Mouse (Mus musculus): ENCODE data around the gene Aldh3b2. TPM values are rescaled to one million over a fixed set of nuclear protein-coding genes. Genes with fewer than 3 reads are reported as not detected.

The Aldh3b2 gene
- polyA plus RNA-seq, 1 experiment = 0.11 TPM

GRCm38 (mm10) chr19:3999121-3999730 lies 27.1 kb downstream of the Aldh3b2 start:
- H3K4me2 ChIP-seq (ENCODE audit: low read depth) = peak overlapping the region; percentile 87
- no peak overlapping the region for H3ac ChIP-seq (ENCODE audit: control insufficient read depth, insufficient read length)
- no peaks in the 10 kb centered on the region for H3K27me3 ChIP-seq (ENCODE audit: control insufficient read depth, insufficient read depth, insufficient read length)
- no peaks in the 10 kb centered on the region for H3K36me3 ChIP-seq (ENCODE audit: control insufficient read depth, insufficient read depth)
- H3K79me2 ChIP-seq (ENCODE audit: control insufficient read depth, insufficient read depth) = no peaks in the 10 kb centered on the region
- TF ChIP-seq POLR2A (IDR thresholded peaks at IDR 0.05; ENCODE audit: insufficient read length, low read depth) (no peak), MYOD1 (IDR thresholded peaks at IDR 0.05; ENCODE audit: control insufficient read depth in 1 of 3, insufficient read length in 2 of 3, low read depth in 2 of 3) (no peak), POLR2AphosphoS2 (IDR thresholded peaks at IDR 0.05; ENCODE audit: insufficient read length, low read depth) (no peak), MYOG (IDR thresholded peaks at IDR 0.05; ENCODE audit: control insufficient read depth in 1 of 3, insufficient read depth in 1 of 3, insufficient read length in 2 of 3, low read depth in 2 of 3) (no peak), CEBPB (IDR thresholded peaks at IDR 0.05; ENCODE audit: insufficient read depth, poor library complexity, severe bottlenecking) (no peak), USF1 (IDR thresholded peaks at IDR 0.05; ENCODE audit: low read depth) (no peak), TCF3 (IDR thresholded peaks at IDR 0.05; ENCODE audit: insufficient read length, low read depth) (no peak), E2F4 (IDR thresholded peaks at IDR 0.05; ENCODE audit: insufficient read depth) (no peak), TCF12 (IDR thresholded peaks at IDR 0.05; ENCODE audit: insufficient read depth, poor library complexity, severe bottlenecking) (no peak), SRF (IDR thresholded peaks at IDR 0.05; ENCODE audit: control insufficient read depth, insufficient read length, low read depth) (no peak), REST (IDR thresholded peaks at IDR 0.05; ENCODE audit: insufficient read depth, insufficient read length) (no peak), MAX (IDR thresholded peaks at IDR 0.05; ENCODE audit: low read depth) (no peak)
- peak overlapping the region; percentile 35 for H3K4me3 ChIP-seq

DNA sequence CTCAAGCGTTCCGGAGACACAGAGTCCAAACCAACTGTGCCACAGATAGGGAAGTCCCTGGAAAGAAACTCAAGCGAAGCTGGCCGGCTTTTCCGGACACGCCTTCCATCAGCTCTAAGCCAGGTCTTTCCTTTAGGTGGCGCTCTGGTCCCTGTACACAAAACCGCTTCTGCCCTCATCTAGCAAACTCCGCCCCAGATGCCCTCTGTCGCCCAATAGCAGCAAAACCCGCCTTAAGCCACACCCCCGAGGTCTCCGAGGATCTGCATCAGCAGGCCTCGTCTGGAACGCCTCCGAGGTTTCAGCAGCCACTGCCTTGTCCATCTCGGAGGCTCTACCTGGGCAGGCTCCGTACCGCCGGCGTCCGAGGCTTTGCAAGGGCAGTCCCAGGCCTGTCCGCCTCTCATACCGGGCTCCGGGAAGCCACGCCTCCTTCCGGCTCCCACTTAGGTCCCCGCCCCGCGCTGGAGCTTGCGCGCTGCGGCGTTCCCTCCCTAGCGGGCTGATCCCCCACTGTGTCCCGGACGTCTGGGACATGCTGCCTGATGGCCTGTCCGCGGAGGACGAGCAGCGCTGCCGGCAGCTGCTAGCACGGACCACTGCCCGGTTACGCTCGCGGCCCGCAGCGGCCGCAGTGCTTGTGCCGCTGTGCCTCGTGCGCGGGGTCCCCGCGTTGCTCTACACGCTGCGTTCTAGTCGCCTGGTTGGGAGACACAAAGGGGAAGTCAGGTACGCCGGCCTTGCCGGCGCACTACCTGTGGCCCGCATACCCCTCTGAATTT lies 28.2 kb downstream of the Aldh3b2 start, which contains the start of the genes Nudt8 and Gm49405:
Gene Nudt8, plus strand, starts transcription at position 462 of the 782 bp plus-strand sequence.
Gene Gm49405, plus strand, starts transcription at position 508 of the 782 bp plus-strand sequence.
- peak within 1 kb of the TSS; percentile 21 for H3ac ChIP-seq (ENCODE audit: control insufficient read depth, insufficient read length)
- no peak for TF ChIP-seq USF1 (IDR thresholded peaks at IDR 0.05; ENCODE audit: low read depth)
- TF ChIP-seq MAX (IDR thresholded peaks at IDR 0.05; ENCODE audit: low read depth) = no peak
- peak in 2 of 3 experiments; percentile 59 to 66 for TF ChIP-seq MYOG (IDR thresholded peaks at IDR 0.05; ENCODE audit: control insufficient read depth in 1 of 3, insufficient read depth in 1 of 3, insufficient read length in 2 of 3, low read depth in 2 of 3)
- no peak for TF ChIP-seq CEBPB (IDR thresholded peaks at IDR 0.05; ENCODE audit: insufficient read depth, poor library complexity, severe bottlenecking)
- peak; percentile 99 for TF ChIP-seq POLR2A (IDR thresholded peaks at IDR 0.05; ENCODE audit: insufficient read length, low read depth)
- no peak for TF ChIP-seq SRF (IDR thresholded peaks at IDR 0.05; ENCODE audit: control insufficient read depth, insufficient read length, low read depth)
- TF ChIP-seq POLR2AphosphoS2 (IDR thresholded peaks at IDR 0.05; ENCODE audit: insufficient read length, low read depth) = peak; percentile 96
- no peak for TF ChIP-seq TCF12 (IDR thresholded peaks at IDR 0.05; ENCODE audit: insufficient read depth, poor library complexity, severe bottlenecking)
- TF ChIP-seq TCF3 (IDR thresholded peaks at IDR 0.05; ENCODE audit: insufficient read length, low read depth) = no peak
- no peak for TF ChIP-seq E2F4 (IDR thresholded peaks at IDR 0.05; ENCODE audit: insufficient read depth)
- TF ChIP-seq REST (IDR thresholded peaks at IDR 0.05; ENCODE audit: insufficient read depth, insufficient read length) = no peak
- peak in 1 of 3 experiments; percentile 80 for TF ChIP-seq MYOD1 (IDR thresholded peaks at IDR 0.05; ENCODE audit: control insufficient read depth in 1 of 3, insufficient read length in 2 of 3, low read depth in 2 of 3)
- H3K36me3 ChIP-seq (ENCODE audit: control insufficient read depth, insufficient read depth) = peaks cover under 1% of the 10 kb centered on the region
- H3K27me3 ChIP-seq (ENCODE audit: control insufficient read depth, insufficient read depth, insufficient read length) = no peaks in the 10 kb centered on the region
- H3K4me2 ChIP-seq (ENCODE audit: low read depth) = peak within 1 kb of the TSS; percentile 87
- H3K79me2 ChIP-seq (ENCODE audit: control insufficient read depth, insufficient read depth) = no peaks in the 10 kb centered on the region
- peak within 1 kb of the TSS; percentile 35 for H3K4me3 ChIP-seq

- TF ChIP-seq MAX (IDR thresholded peaks at IDR 0.05; ENCODE audit: low read depth) (no peak), MYOG (IDR thresholded peaks at IDR 0.05; ENCODE audit: control insufficient read depth in 1 of 3, insufficient read depth in 1 of 3, insufficient read length in 2 of 3, low read depth in 2 of 3) (no peak), TCF3 (IDR thresholded peaks at IDR 0.05; ENCODE audit: insufficient read length, low read depth) (no peak), SRF (IDR thresholded peaks at IDR 0.05; ENCODE audit: control insufficient read depth, insufficient read length, low read depth) (no peak), POLR2AphosphoS2 (IDR thresholded peaks at IDR 0.05; ENCODE audit: insufficient read length, low read depth) (no peak), TCF12 (IDR thresholded peaks at IDR 0.05; ENCODE audit: insufficient read depth, poor library complexity, severe bottlenecking) (no peak), REST (IDR thresholded peaks at IDR 0.05; ENCODE audit: insufficient read depth, insufficient read length) (no peak), USF1 (IDR thresholded peaks at IDR 0.05; ENCODE audit: low read depth) (no peak), E2F4 (IDR thresholded peaks at IDR 0.05; ENCODE audit: insufficient read depth) (no peak), MYOD1 (IDR thresholded peaks at IDR 0.05; ENCODE audit: control insufficient read depth in 1 of 3, insufficient read length in 2 of 3, low read depth in 2 of 3) (no peak), POLR2A (IDR thresholded peaks at IDR 0.05; ENCODE audit: insufficient read length, low read depth) (no peak), CEBPB (IDR thresholded peaks at IDR 0.05; ENCODE audit: insufficient read depth, poor library complexity, severe bottlenecking) (no peak)
- Histone ChIP-seq H3ac (ENCODE audit: control insufficient read depth, insufficient read length) (peak overlapping the region; percentile 21), H3K4me2 (ENCODE audit: low read depth) (peak overlapping the region; percentile 80), H3K4me3 (peak overlapping the region; percentile 35), H3K27me3 (ENCODE audit: control insufficient read depth, insufficient read depth, insufficient read length) (no peaks in the 10 kb centered on the region), H3K79me2 (ENCODE audit: control insufficient read depth, insufficient read depth) (no peaks in the 10 kb centered on the region), H3K36me3 (ENCODE audit: control insufficient read depth, insufficient read depth) (peaks cover 7% of the 10 kb centered on the region)
These were observed 28.9 kb downstream of the Aldh3b2 start for GRCm38 (mm10) chr19:4000949-4001525.

- H3K79me2 ChIP-seq (ENCODE audit: control insufficient read depth, insufficient read depth) = no peaks in the 10 kb centered on the region
- H3ac ChIP-seq (ENCODE audit: control insufficient read depth, insufficient read length) = no peak overlapping the region
- peaks cover 7% of the 10 kb centered on the region for H3K36me3 ChIP-seq (ENCODE audit: control insufficient read depth, insufficient read depth)
- H3K4me3 ChIP-seq = peak overlapping the region; percentile 35
- H3K27me3 ChIP-seq (ENCODE audit: control insufficient read depth, insufficient read depth, insufficient read length) = no peaks in the 10 kb centered on the region
- TF ChIP-seq MAX (IDR thresholded peaks at IDR 0.05; ENCODE audit: low read depth) = no peak
- TF ChIP-seq CEBPB (IDR thresholded peaks at IDR 0.05; ENCODE audit: insufficient read depth, poor library complexity, severe bottlenecking) = no peak
- TF ChIP-seq SRF (IDR thresholded peaks at IDR 0.05; ENCODE audit: control insufficient read depth, insufficient read length, low read depth) = no peak
- no peak for TF ChIP-seq USF1 (IDR thresholded peaks at IDR 0.05; ENCODE audit: low read depth)
- peak in 2 of 3 experiments; percentile 10 to 32 for TF ChIP-seq MYOD1 (IDR thresholded peaks at IDR 0.05; ENCODE audit: control insufficient read depth in 1 of 3, insufficient read length in 2 of 3, low read depth in 2 of 3)
- peak in 1 of 3 experiments; percentile 47 for TF ChIP-seq MYOG (IDR thresholded peaks at IDR 0.05; ENCODE audit: control insufficient read depth in 1 of 3, insufficient read depth in 1 of 3, insufficient read length in 2 of 3, low read depth in 2 of 3)
- no peak for TF ChIP-seq TCF3 (IDR thresholded peaks at IDR 0.05; ENCODE audit: insufficient read length, low read depth)
- H3K4me2 ChIP-seq (ENCODE audit: low read depth) = peak overlapping the region; percentile 80
These were observed 29.6 kb downstream of the Aldh3b2 start for GRCm38 (mm10) chr19:4001752-4002151.

All from myocyte (in vitro differentiated cells).